Mouse (Mus musculus): Measurements from ENCODE around the gene Sox6. TPM values are rescaled to one million over a fixed set of nuclear protein-coding genes. Genes with fewer than 3 reads are reported as not detected.

Gene Sox6
- polyA plus RNA-seq, 1 experiment from 2014 or later = 31.2 TPM

DNA sequence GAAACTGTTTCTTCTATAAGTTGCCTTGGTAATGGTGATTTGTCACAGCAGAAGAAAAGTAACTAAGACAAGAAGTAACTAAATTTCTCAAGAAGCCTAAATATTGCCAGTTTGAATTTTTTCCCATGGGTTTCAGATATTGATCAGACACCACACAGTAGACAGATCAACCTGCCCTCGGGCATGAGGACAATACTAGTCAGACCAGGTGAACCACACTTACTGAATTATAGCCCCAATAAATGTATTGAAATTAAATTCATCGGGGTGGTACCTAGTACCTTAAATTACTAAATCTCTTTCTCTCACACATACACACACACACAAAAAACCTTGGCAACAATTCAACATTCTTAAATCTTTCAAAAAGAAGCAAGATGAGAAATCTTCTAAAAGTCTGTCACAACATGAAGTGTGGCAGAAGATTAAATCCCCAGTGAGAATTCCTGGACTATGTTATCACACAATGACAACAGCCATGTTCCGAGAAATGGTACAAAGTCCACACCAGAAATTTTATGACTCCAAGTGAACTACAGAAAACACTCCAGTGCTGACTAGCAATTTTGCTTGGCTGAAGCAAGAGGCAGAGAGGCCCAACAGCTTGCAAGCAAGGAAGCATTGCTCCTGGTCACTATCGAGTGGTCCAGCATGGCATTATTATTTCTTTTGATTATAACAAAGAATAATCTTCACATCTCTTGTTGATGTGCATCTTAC lies 244.3 kb downstream of the Sox6 start:
- no peak overlapping the region for H3K4me2 ChIP-seq (ENCODE audit: low read length)
- no peaks in the 10 kb centered on the region for H3K4me1 ChIP-seq (ENCODE audit: control insufficient read depth, insufficient read depth, low read depth, low read length)
- H3K9me3 ChIP-seq (ENCODE audit: control insufficient read depth, low read length) = no peaks in the 10 kb centered on the region
- H3K36me3 ChIP-seq (ENCODE audit: control insufficient read depth, insufficient read depth, low read length) = no peaks in the 10 kb centered on the region
- H3K9ac ChIP-seq (ENCODE audit: low read depth, low read length) = no peak overlapping the region
- H3K27me3 ChIP-seq (replicated peaks; ENCODE audit: control insufficient read depth, insufficient read depth, low read length) = no peaks in the 10 kb centered on the region
- 93% methylated on average over 4 of the region's 4 CpGs for WGBS
- no peak for ATAC-seq
- no peak overlapping the region for H3K27ac ChIP-seq (ENCODE audit: low read depth, low read length)
- H3K4me3 ChIP-seq (ENCODE audit: low read length) = no peak overlapping the region

DNA sequence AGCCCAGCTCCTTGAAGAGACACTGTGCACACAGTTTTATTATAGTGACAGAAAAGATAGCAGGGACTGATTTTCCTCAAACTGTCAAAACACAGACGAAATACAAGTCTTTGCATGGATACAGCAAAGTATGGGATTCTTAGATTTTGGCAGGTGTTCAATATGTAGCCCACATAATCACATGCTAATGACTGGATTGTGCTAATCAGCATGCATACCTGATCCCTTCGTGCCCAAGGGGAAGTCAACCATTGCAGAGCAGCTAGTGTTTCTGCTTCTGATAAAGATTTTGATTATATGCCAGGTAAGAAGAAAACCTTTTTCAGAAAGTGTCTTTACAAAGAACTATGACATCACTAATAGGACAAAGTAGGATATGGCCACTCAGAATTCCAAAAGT lies 245.8 kb downstream of the Sox6 start:
- Histone ChIP-seq H3K4me2 (ENCODE audit: low read length) (no peak overlapping the region), H3K9me3 (ENCODE audit: control insufficient read depth, low read length) (no peaks in the 10 kb centered on the region), H3K27me3 (replicated peaks; ENCODE audit: control insufficient read depth, insufficient read depth, low read length) (no peaks in the 10 kb centered on the region), H3K36me3 (ENCODE audit: control insufficient read depth, insufficient read depth, low read length) (no peaks in the 10 kb centered on the region), H3K4me1 (ENCODE audit: control insufficient read depth, insufficient read depth, low read depth, low read length) (no peaks in the 10 kb centered on the region), H3K4me3 (ENCODE audit: low read length) (no peak overlapping the region), H3K27ac (ENCODE audit: low read depth, low read length) (no peak overlapping the region), H3K9ac (ENCODE audit: low read depth, low read length) (no peak overlapping the region)
- ATAC-seq = no peak
- 60% methylated on average over 2 of the region's 2 CpGs for WGBS

DNA sequence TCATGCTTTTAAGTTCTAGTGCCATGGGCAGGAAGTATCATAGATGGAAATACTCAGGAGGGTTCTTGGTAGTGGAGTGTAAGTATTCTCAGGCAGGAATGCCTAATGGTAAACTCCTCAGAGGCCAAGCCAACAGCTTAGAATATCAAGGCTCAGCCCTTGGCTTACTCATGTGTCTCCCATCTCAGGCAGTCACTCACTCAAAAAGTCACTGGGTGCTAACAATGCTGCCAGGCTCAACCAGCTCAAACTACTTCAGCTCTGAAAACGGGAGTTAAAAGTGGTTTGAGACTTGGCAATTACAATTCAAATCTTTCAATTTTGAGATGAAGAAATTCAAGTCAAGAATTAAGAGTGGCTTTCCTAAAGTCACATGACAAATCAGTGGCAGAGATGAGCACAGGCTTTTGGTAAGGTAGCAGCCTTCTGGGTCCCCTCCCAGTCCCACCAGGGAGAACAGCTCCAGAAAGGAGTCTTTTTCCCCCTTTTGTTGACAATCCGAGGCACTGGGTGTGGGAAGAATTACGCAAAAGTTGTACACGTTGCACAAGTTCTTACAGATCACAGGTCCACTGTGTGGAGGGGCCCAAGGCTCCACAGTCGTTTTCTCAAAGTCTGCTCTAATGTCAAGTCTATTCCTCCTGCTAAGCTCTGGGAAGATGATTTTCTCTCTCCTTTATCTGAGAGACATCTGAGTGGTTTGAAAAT lies 249.3 kb downstream of the Sox6 start:
- no peaks in the 10 kb centered on the region for H3K27me3 ChIP-seq (replicated peaks; ENCODE audit: control insufficient read depth, insufficient read depth, low read length)
- H3K9me3 ChIP-seq (ENCODE audit: control insufficient read depth, low read length) = no peaks in the 10 kb centered on the region
- ATAC-seq = no peak
- no peak overlapping the region for H3K4me2 ChIP-seq (ENCODE audit: low read length)
- no peak overlapping the region for H3K9ac ChIP-seq (ENCODE audit: low read depth, low read length)
- H3K4me1 ChIP-seq (ENCODE audit: control insufficient read depth, insufficient read depth, low read depth, low read length) = no peaks in the 10 kb centered on the region
- H3K4me3 ChIP-seq (ENCODE audit: low read length) = no peak overlapping the region
- WGBS = 87% methylated on average over 5 of the region's 5 CpGs
- no peak overlapping the region for H3K27ac ChIP-seq (ENCODE audit: low read depth, low read length)
- no peaks in the 10 kb centered on the region for H3K36me3 ChIP-seq (ENCODE audit: control insufficient read depth, insufficient read depth, low read length)

DNA sequence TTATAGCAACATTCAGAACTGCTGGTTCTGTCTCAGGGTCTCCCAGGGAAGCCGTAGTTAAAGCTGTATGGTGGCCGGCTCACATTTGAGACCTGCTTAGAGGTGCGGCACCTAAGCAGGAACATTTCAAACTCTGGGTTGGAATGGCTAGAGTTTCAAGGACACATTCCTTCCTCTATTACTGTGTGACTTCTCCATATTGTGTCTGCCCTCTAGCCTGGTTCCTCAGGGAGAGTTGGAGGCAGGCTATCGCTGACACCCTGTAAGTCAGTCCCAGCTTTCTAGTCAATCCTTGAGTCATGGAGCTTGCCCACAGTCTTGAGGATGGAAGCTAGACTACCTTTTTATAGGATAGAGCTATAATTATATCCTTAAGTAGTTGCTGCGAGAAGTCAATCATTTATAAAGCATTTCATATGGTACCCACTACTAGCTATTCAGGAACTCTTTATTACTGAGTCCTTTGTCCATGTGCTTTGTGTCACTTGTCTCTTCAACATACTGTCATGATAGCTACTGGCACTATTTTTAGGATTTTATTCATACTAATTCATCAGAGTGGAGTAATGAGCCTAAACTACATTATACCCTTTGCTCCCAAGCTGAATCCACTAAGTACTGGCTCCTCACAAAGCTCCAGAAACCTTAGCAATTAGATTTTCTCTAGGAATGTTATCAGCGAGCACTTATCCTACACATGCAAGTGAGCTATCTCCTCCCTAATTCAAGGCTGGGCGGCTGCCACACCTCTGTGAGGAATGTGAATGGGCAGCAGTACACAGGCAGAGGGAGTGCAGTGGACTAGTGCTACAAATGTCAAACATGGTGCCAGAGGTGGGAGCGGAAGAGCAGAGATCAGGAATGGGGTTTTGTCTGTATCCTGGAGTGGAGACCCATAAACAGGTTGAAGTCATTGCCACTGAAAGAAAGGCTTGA lies 254.3 kb downstream of the Sox6 start:
- WGBS = 94% methylated on average over 8 of the region's 8 CpGs
- no peak overlapping the region for H3K4me2 ChIP-seq (ENCODE audit: low read length)
- peaks cover 2% of the 10 kb centered on the region; the same call in 1 of the 2 replicates for H3K9me3 ChIP-seq (ENCODE audit: control insufficient read depth, low read length)
- no peak for ATAC-seq
- H3K9ac ChIP-seq (ENCODE audit: low read depth, low read length) = no peak overlapping the region
- H3K4me1 ChIP-seq (ENCODE audit: control insufficient read depth, insufficient read depth, low read depth, low read length) = no peaks in the 10 kb centered on the region
- no peaks in the 10 kb centered on the region for H3K36me3 ChIP-seq (ENCODE audit: control insufficient read depth, insufficient read depth, low read length)
- H3K27ac ChIP-seq (ENCODE audit: low read depth, low read length) = no peak overlapping the region
- H3K4me3 ChIP-seq (ENCODE audit: low read length) = no peak overlapping the region
- H3K27me3 ChIP-seq (replicated peaks; ENCODE audit: control insufficient read depth, insufficient read depth, low read length) = no peaks in the 10 kb centered on the region

DNA sequence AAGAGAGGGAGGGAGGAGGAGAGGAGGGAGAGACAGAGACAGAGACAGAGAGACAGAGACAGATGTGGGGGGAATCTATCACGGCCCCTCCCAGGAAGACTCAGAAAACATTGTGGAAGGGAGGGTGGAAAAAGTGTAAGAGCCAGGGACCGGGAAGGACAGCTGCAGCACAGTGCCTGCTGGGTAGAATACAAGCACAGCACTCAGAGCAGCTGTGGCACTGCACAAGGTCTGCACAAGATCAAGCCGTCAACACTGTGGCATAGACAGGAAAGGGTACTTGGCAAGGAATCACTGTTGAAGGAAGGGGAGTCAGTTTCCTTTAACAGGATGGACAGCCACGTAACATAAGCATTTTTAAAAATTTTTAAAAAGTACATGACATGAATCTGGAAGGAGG lies 258.4 kb downstream of the Sox6 start:
- ATAC-seq = no peak

DNA sequence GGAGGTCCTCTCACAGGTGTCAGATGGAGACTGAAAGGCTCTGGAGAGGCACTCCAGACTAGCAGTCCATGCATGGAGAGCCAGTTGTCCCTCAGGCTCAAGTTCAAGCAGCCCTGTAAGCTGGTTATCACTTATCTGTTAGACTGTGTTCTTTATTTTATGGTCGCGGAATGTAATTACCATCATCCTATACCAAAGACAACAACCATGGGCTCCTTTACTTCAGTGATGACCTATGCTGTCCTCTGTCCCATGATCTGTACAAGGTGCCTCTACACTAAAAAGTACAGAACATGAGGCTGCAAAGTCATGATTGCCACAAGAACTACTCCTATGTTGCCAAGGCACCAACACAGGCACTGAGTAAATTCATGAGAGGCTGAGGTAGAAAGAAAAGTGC lies 259.1 kb downstream of the Sox6 start:
- WGBS = 100% methylated on average over 2 of the region's 2 CpGs
- no peak for ATAC-seq
- Histone ChIP-seq H3K9me3 (ENCODE audit: control insufficient read depth, low read length) (peaks cover 2% of the 10 kb centered on the region; the same call in 1 of the 2 replicates), H3K4me1 (ENCODE audit: control insufficient read depth, insufficient read depth, low read depth, low read length) (no peaks in the 10 kb centered on the region; the same call in 1 of the 2 replicates), H3K4me3 (ENCODE audit: low read length) (no peak overlapping the region), H3K36me3 (ENCODE audit: control insufficient read depth, insufficient read depth, low read length) (no peaks in the 10 kb centered on the region), H3K27me3 (replicated peaks; ENCODE audit: control insufficient read depth, insufficient read depth, low read length) (no peaks in the 10 kb centered on the region), H3K27ac (ENCODE audit: low read depth, low read length) (no peak overlapping the region), H3K9ac (ENCODE audit: low read depth, low read length) (no peak overlapping the region), H3K4me2 (ENCODE audit: low read length) (no peak overlapping the region)

More for the DNA sequence above, 258.4 kb downstream of the Sox6 start:
- no peak overlapping the region for H3K9ac ChIP-seq (ENCODE audit: low read depth, low read length)
- no peak overlapping the region for H3K27ac ChIP-seq (ENCODE audit: low read depth, low read length)
- 85% methylated on average over 4 of the region's 4 CpGs for WGBS
- H3K27me3 ChIP-seq (replicated peaks; ENCODE audit: control insufficient read depth, insufficient read depth, low read length) = no peaks in the 10 kb centered on the region
- no peak overlapping the region for H3K4me3 ChIP-seq (ENCODE audit: low read length)
- H3K36me3 ChIP-seq (ENCODE audit: control insufficient read depth, insufficient read depth, low read length) = no peaks in the 10 kb centered on the region
- H3K4me2 ChIP-seq (ENCODE audit: low read length) = no peak overlapping the region
- H3K4me1 ChIP-seq (ENCODE audit: control insufficient read depth, insufficient read depth, low read depth, low read length) = no peaks in the 10 kb centered on the region; the same call in 1 of the 2 replicates
- peaks cover 2% of the 10 kb centered on the region; the same call in 1 of the 2 replicates for H3K9me3 ChIP-seq (ENCODE audit: control insufficient read depth, low read length)

DNA sequence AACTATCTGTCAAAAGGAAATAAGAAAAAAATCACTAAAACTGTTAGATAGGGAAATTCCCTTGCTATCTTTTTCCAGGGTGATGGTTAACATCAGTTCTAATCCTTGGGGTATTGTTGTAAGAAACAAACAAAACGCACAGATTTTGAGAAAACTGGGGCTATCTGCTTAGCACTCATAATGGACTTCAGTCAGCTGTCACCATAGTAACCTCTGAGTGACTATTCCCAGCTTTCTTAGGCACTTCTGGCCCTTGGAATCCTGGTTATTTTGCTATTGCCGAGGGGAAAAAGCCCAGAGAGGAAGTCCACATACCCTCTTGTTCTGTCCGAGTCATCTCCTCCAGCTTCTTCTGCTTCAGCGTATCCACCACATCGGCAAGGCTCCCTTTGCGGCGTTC lies 261.9 kb downstream of the Sox6 start:
- Histone ChIP-seq H3K4me3 (ENCODE audit: low read length) (no peak overlapping the region), H3K9ac (ENCODE audit: low read depth, low read length) (no peak overlapping the region), H3K36me3 (ENCODE audit: control insufficient read depth, insufficient read depth, low read length) (no peaks in the 10 kb centered on the region), H3K27me3 (replicated peaks; ENCODE audit: control insufficient read depth, insufficient read depth, low read length) (no peaks in the 10 kb centered on the region), H3K9me3 (ENCODE audit: control insufficient read depth, low read length) (peaks cover 2% of the 10 kb centered on the region; the same call in 1 of the 2 replicates), H3K4me2 (ENCODE audit: low read length) (no peak overlapping the region), H3K4me1 (ENCODE audit: control insufficient read depth, insufficient read depth, low read depth, low read length) (no peaks in the 10 kb centered on the region; the same call in 1 of the 2 replicates), H3K27ac (ENCODE audit: low read depth, low read length) (no peak overlapping the region)
- 56% methylated on average over 7 of the region's 7 CpGs for WGBS
- ATAC-seq = no peak

DNA sequence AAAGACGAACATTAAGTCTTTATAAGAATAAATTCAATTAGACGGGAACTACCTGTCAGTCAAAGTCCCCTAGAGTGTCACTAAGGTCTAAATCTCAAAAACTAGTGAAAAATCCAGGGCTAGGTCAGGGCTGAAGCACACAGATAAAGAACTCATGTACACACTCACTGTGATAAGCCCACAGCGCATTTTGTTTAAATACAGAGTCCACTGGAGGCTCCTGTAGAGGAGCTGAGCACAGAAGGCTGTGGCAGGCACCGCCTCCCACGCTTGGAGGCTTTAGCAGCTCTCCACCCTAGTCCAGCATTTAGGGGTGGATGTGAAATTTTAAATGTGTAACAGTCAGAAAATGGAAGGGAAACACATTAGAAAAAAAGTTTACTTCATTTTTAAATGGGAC lies 262.3 kb downstream of the Sox6 start:
- Histone ChIP-seq H3K9me3 (ENCODE audit: control insufficient read depth, low read length) (peaks cover 2% of the 10 kb centered on the region; the same call in 1 of the 2 replicates), H3K4me3 (ENCODE audit: low read length) (no peak overlapping the region), H3K27ac (ENCODE audit: low read depth, low read length) (no peak overlapping the region), H3K4me1 (ENCODE audit: control insufficient read depth, insufficient read depth, low read depth, low read length) (no peaks in the 10 kb centered on the region; the same call in 1 of the 2 replicates), H3K36me3 (ENCODE audit: control insufficient read depth, insufficient read depth, low read length) (no peaks in the 10 kb centered on the region), H3K27me3 (replicated peaks; ENCODE audit: control insufficient read depth, insufficient read depth, low read length) (no peaks in the 10 kb centered on the region), H3K9ac (ENCODE audit: low read depth, low read length) (no peak overlapping the region), H3K4me2 (ENCODE audit: low read length) (no peak overlapping the region)
- no peak for ATAC-seq
- WGBS = 33% methylated on average over 5 of the region's 5 CpGs

DNA sequence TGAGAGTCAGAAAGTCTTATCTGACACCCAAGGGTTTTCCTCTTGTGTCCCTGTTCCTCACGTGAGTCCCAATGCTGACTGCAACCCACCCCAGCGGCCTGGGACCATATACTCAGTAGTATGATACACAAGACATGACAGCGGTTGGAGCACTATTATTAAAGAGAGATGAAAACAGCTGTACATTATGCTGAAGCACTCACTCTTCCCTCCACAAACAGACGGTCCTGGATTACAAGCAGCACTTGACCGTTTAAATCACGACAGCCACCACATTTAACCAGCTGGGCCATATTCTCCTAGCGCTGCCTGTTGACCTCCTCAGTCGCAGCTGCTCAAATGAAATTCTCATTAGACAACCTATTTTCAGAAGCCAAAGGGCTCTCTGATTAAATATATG lies 272.3 kb downstream of the Sox6 start:
- no peak overlapping the region for H3K27ac ChIP-seq (ENCODE audit: low read depth, low read length)
- no peaks in the 10 kb centered on the region for H3K27me3 ChIP-seq (replicated peaks; ENCODE audit: control insufficient read depth, insufficient read depth, low read length)
- no peaks in the 10 kb centered on the region for H3K9me3 ChIP-seq (ENCODE audit: control insufficient read depth, low read length)
- H3K4me1 ChIP-seq (ENCODE audit: control insufficient read depth, insufficient read depth, low read depth, low read length) = no peaks in the 10 kb centered on the region
- WGBS = 85% methylated on average over 8 of the region's 8 CpGs
- H3K9ac ChIP-seq (ENCODE audit: low read depth, low read length) = no peak overlapping the region
- H3K4me2 ChIP-seq (ENCODE audit: low read length) = no peak overlapping the region
- no peak for ATAC-seq
- no peaks in the 10 kb centered on the region for H3K36me3 ChIP-seq (ENCODE audit: control insufficient read depth, insufficient read depth, low read length)
- no peak overlapping the region for H3K4me3 ChIP-seq (ENCODE audit: low read length)

All from hindbrain, embryonic 16.5 days (tissue).